Mouse (Mus musculus): Measurements from ENCODE around the gene Tmem132a. TPM values are rescaled to one million over a fixed set of nuclear protein-coding genes. Genes with fewer than 3 reads are reported as not detected.
A peak's percentile ranks its signal among the peaks of the same experiment; 100 is the strongest.

The Tmem132a gene
- 75.9 TPM in 2 replicates for polyA plus RNA-seq (2015; fragmentation: Nextera tagmentation; extraction: Ambion mirVana)

GRCm38 (mm10) chr19:10869886-10870527 lies at the start of gene Tmem132a:
Gene Tmem132a (minus strand): TSS chr19:10869940.
- H3K4me1 ChIP-seq: peaks cover 34% of the 10 kb centered on the region
- ATAC-seq (ENCODE audit: borderline replicate concordance, extremely low read depth, low FRiP score, low TSS enrichment): peak; percentile 51
- peak within 1 kb of the TSS; percentile 80 for H3K4me3 ChIP-seq
- peak within 1 kb of the TSS; percentile 89 for H3K27ac ChIP-seq
- no peaks in the 10 kb centered on the region for H3K27me3 ChIP-seq
- H3K9me3 ChIP-seq: no peaks in the 10 kb centered on the region
- H3K36me3 ChIP-seq: peaks cover 44% of the 10 kb centered on the region
- 4% methylated on average over 8 of the region's 8 CpGs for WGBS
- H3K9ac ChIP-seq: peak within 1 kb of the TSS; percentile 87
- H3K4me2 ChIP-seq: peak within 1 kb of the TSS; percentile 81

- H3K9me3 ChIP-seq: no peaks in the 10 kb centered on the region
- no peaks in the 10 kb centered on the region for H3K27me3 ChIP-seq
- no peak overlapping the region for H3K4me3 ChIP-seq
- H3K27ac ChIP-seq: no peak overlapping the region
- H3K4me2 ChIP-seq: no peak overlapping the region
- WGBS: 81% methylated on average over 10 of the region's 10 CpGs
- H3K9ac ChIP-seq: no peak overlapping the region
- no peaks in the 10 kb centered on the region for H3K36me3 ChIP-seq
- no peaks in the 10 kb centered on the region for H3K4me1 ChIP-seq
- no peak for ATAC-seq (ENCODE audit: borderline replicate concordance, extremely low read depth, low FRiP score, low TSS enrichment)
Measured at GRCm38 (mm10) chr19:10918321-10918991, 48.7 kb upstream of the Tmem132a start.

GRCm38 (mm10) chr19:10916506-10916905 lies 46.8 kb upstream of the Tmem132a start:
- H3K36me3 ChIP-seq: no peaks in the 10 kb centered on the region
- H3K9me3 ChIP-seq: no peaks in the 10 kb centered on the region
- H3K4me1 ChIP-seq: no peaks in the 10 kb centered on the region
- no peak overlapping the region for H3K4me3 ChIP-seq
- 61% methylated on average over 5 of the region's 5 CpGs for WGBS
- H3K4me2 ChIP-seq: no peak overlapping the region
- H3K27me3 ChIP-seq: no peaks in the 10 kb centered on the region
- no peak for ATAC-seq (ENCODE audit: borderline replicate concordance, extremely low read depth, low FRiP score, low TSS enrichment)
- H3K27ac ChIP-seq: no peak overlapping the region
- no peak overlapping the region for H3K9ac ChIP-seq

- 69% methylated on average over 2 of the region's 2 CpGs for WGBS
- no peak overlapping the region for H3K4me3 ChIP-seq
- H3K9ac ChIP-seq: no peak overlapping the region
- no peak for ATAC-seq (ENCODE audit: borderline replicate concordance, extremely low read depth, low FRiP score, low TSS enrichment)
- no peaks in the 10 kb centered on the region for H3K4me1 ChIP-seq
- H3K9me3 ChIP-seq: no peaks in the 10 kb centered on the region
- no peaks in the 10 kb centered on the region for H3K36me3 ChIP-seq
- H3K4me2 ChIP-seq: no peak overlapping the region
- H3K27ac ChIP-seq: no peak overlapping the region
- no peaks in the 10 kb centered on the region for H3K27me3 ChIP-seq
Measured at GRCm38 (mm10) chr19:10914870-10915269, 45.1 kb upstream of the Tmem132a start.

GRCm38 (mm10) chr19:10914291-10914690 lies 44.6 kb upstream of the Tmem132a start:
- H3K9ac ChIP-seq: no peak overlapping the region
- H3K4me3 ChIP-seq: no peak overlapping the region
- no peak overlapping the region for H3K4me2 ChIP-seq
- no peaks in the 10 kb centered on the region for H3K27me3 ChIP-seq
- no peaks in the 10 kb centered on the region for H3K36me3 ChIP-seq
- 55% methylated on average over 7 of the region's 7 CpGs for WGBS
- H3K4me1 ChIP-seq: peaks cover 5% of the 10 kb centered on the region
- H3K9me3 ChIP-seq: no peaks in the 10 kb centered on the region
- H3K27ac ChIP-seq: no peak overlapping the region
- no peak for ATAC-seq (ENCODE audit: borderline replicate concordance, extremely low read depth, low FRiP score, low TSS enrichment)

- Histone ChIP-seq H3K36me3 (peaks cover 29% of the 10 kb centered on the region), H3K9ac (no peak overlapping the region), H3K9me3 (no peaks in the 10 kb centered on the region), H3K27me3 (no peaks in the 10 kb centered on the region), H3K4me2 (no peak overlapping the region), H3K4me3 (no peak overlapping the region), H3K4me1 (peaks cover 38% of the 10 kb centered on the region), H3K27ac (peak overlapping the region; percentile 88)
- peak; percentile 63; the same call in 1 of the 2 replicates for ATAC-seq (ENCODE audit: borderline replicate concordance, extremely low read depth, low FRiP score, low TSS enrichment)
- WGBS: 42% methylated on average over 6 of the region's 6 CpGs
Measured at GRCm38 (mm10) chr19:10909087-10909721, 39.5 kb upstream of the Tmem132a start.

GRCm38 (mm10) chr19:10907891-10908290 lies 38.2 kb upstream of the Tmem132a start:
- WGBS: 55% methylated on average over 3 of the region's 3 CpGs
- Histone ChIP-seq H3K4me1 (peaks cover 40% of the 10 kb centered on the region), H3K9me3 (no peaks in the 10 kb centered on the region), H3K4me2 (no peak overlapping the region), H3K9ac (no peak overlapping the region), H3K27ac (peak overlapping the region; percentile 88; the same call in 1 of the 2 replicates), H3K36me3 (peaks cover 41% of the 10 kb centered on the region), H3K27me3 (no peaks in the 10 kb centered on the region), H3K4me3 (no peak overlapping the region)
- no peak for ATAC-seq (ENCODE audit: borderline replicate concordance, extremely low read depth, low FRiP score, low TSS enrichment)

- Histone ChIP-seq H3K4me1 (peaks cover 40% of the 10 kb centered on the region), H3K9me3 (no peaks in the 10 kb centered on the region), H3K9ac (0 out of 2 replicates have a peak overlapping the region, but pooled peaks have one; percentile 7), H3K36me3 (peaks cover 63% of the 10 kb centered on the region), H3K27ac (peak overlapping the region; percentile 90), H3K4me2 (peak overlapping the region; percentile 21), H3K27me3 (no peaks in the 10 kb centered on the region), H3K4me3 (no peak overlapping the region)
- WGBS: 54% methylated on average over 5 of the region's 5 CpGs
- no peak for ATAC-seq (ENCODE audit: borderline replicate concordance, extremely low read depth, low FRiP score, low TSS enrichment)
Measured at GRCm38 (mm10) chr19:10905728-10906000, 35.9 kb upstream of the Tmem132a start.

DNA sequence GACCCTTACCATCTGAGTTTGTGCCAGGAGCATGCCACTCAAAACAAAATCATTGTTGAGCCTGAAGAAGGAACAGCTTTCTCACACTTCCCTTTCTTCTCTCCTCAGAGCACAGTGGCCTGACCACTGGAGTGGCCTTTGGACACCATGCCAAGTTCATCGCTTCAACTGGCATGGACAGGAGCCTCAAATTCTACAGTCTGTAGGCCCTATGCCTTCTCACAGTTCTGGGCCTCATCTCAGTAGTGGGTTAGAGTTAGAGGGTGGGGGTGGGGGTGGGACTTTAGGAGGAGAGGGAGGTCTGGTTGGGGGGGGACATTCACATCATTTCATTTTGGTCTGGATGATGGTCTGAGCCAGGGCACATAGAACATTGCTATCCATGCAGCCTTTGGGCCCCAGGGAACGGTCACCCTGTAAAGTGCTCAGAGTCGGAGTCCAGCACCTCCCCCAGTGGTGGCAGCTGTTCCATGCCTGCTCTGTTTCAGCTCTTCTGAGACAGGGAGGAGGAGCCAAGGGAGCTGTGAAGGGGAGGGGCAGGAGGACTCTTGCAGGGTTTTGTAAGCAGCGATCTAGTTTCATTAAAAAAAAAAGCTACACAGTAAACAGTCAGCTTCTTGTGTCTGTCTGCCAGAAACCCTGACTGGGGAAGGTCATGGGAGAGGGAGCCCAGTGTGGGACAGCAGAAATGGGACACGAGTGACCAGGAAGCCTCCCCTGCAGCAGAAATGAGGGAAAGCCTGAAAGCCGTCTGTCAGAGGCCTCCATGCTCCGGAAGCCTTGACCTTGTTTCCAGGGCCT lies 35.4 kb upstream of the Tmem132a start:
- 32% methylated on average over 7 of the region's 7 CpGs for WGBS
- peak; percentile 87 for ATAC-seq (ENCODE audit: borderline replicate concordance, extremely low read depth, low FRiP score, low TSS enrichment)
- H3K27me3 ChIP-seq: no peaks in the 10 kb centered on the region
- H3K4me3 ChIP-seq: no peak overlapping the region
- H3K4me1 ChIP-seq: peaks cover 40% of the 10 kb centered on the region
- peak overlapping the region; percentile 21 for H3K4me2 ChIP-seq
- peaks cover 68% of the 10 kb centered on the region for H3K36me3 ChIP-seq
- no peaks in the 10 kb centered on the region for H3K9me3 ChIP-seq
- H3K27ac ChIP-seq: peak overlapping the region; percentile 90
- H3K9ac ChIP-seq: 0 out of 2 replicates have a peak overlapping the region, but pooled peaks have one; percentile 7

DNA sequence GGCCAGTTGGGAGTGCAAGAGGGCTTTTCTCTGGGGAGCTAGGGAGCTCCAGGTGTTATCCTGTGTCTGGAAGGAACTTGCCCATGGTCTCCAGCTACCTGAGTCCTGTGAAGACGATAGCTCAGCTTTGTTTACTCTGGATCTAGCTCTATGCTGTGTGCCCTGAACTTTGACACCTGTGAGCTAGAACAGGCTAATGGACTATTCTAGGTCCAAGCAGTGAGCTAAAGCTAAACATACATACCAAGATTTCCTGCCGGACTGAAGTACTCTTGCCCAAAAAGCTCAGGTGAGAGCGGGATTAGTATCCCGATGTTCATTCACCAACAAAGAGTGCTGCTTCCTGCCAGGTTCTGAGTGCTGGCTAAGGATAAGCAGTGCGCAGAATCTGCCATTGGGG lies 34.8 kb upstream of the Tmem132a start:
- no peaks in the 10 kb centered on the region for H3K9me3 ChIP-seq
- H3K4me3 ChIP-seq: no peak overlapping the region
- H3K4me1 ChIP-seq: peaks cover 37% of the 10 kb centered on the region
- no peak for ATAC-seq (ENCODE audit: borderline replicate concordance, extremely low read depth, low FRiP score, low TSS enrichment)
- H3K36me3 ChIP-seq: peaks cover 74% of the 10 kb centered on the region
- H3K27ac ChIP-seq: peak overlapping the region; percentile 90
- H3K9ac ChIP-seq: no peak overlapping the region
- WGBS: 74% methylated on average over 5 of the region's 5 CpGs
- no peaks in the 10 kb centered on the region for H3K27me3 ChIP-seq
- no peak overlapping the region for H3K4me2 ChIP-seq

GRCm38 (mm10) chr19:10901046-10901445 lies 31.3 kb upstream of the Tmem132a start:
- Histone ChIP-seq H3K4me3 (no peak overlapping the region), H3K9ac (no peak overlapping the region), H3K27ac (no peak overlapping the region), H3K4me1 (peaks cover 32% of the 10 kb centered on the region), H3K36me3 (peaks cover 85% of the 10 kb centered on the region), H3K4me2 (no peak overlapping the region), H3K9me3 (no peaks in the 10 kb centered on the region), H3K27me3 (no peaks in the 10 kb centered on the region)
- ATAC-seq (ENCODE audit: borderline replicate concordance, extremely low read depth, low FRiP score, low TSS enrichment): no peak
- WGBS: 87% methylated on average over 5 of the region's 5 CpGs

Measured in lung, embryonic 15.5 days (tissue).